ENCODE assay signal across 8 mouse cellular contexts in genomic region chr6:51472213-51472612, GRCm38 (mm10). TPM values are rescaled to one million over a fixed set of nuclear protein-coding genes. Genes with fewer than 3 reads are reported as not detected.
DNase-seq lines count a peak whose midpoint lies in the region; ATAC-seq lines count a peak whose summit lies in the region.

No protein-coding gene starts in this region.

- intact Hi-C loops in heart, postnatal 10 days (cut with DNase I): no loop called here

- H3K9me3 ChIP-seq in heart, embryonic 16.5 days (replicated peaks; ENCODE audit: control insufficient read depth, low read length): no peaks in the 10 kb centered on the region
- H3K9me3 ChIP-seq in hindbrain, embryonic 14.5 days (ENCODE audit: control insufficient read depth, low read length): no peaks in the 10 kb centered on the region
- H3K9me3 ChIP-seq in midbrain, embryonic 13.5 days: no peaks in the 10 kb centered on the region

- no peak overlapping the region for H3K27ac ChIP-seq in heart, embryonic 16.5 days (ENCODE audit: low read length)
- H3K27ac ChIP-seq in hindbrain, embryonic 14.5 days: peak overlapping the region; percentile 100
- H3K27ac ChIP-seq in midbrain, embryonic 13.5 days: 0 out of 2 replicates have a peak overlapping the region, but pooled peaks have one; percentile 60

- 45% methylated on average over 4 of the region's 4 CpGs for WGBS in heart, embryonic 16.5 days
- 39% methylated on average over 4 of the region's 4 CpGs for WGBS in hindbrain, embryonic 14.5 days
- 37% methylated on average over 4 of the region's 4 CpGs for WGBS in midbrain, embryonic 13.5 days

- no peak for ATAC-seq in heart, embryonic 16.5 days (replicated peaks; ENCODE audit: extremely low read depth, insufficient read depth, low FRiP score)
- ATAC-seq in hindbrain, embryonic 14.5 days (ENCODE audit: low FRiP score): no peak
- no peak for ATAC-seq in midbrain, embryonic 13.5 days

- H3K4me1 ChIP-seq in heart, embryonic 16.5 days (ENCODE audit: control insufficient read depth, insufficient read depth, low read length): peaks cover 19% of the 10 kb centered on the region
- H3K4me1 ChIP-seq in hindbrain, embryonic 14.5 days (replicated peaks; ENCODE audit: control insufficient read depth, insufficient read depth, low read length): peaks cover 26% of the 10 kb centered on the region
- peaks cover 30% of the 10 kb centered on the region for H3K4me1 ChIP-seq in midbrain, embryonic 13.5 days (replicated peaks)

- H3K4me2 ChIP-seq in heart, embryonic 16.5 days (ENCODE audit: low read depth, low read length): peak overlapping the region; percentile 68
- H3K4me2 ChIP-seq in hindbrain, embryonic 14.5 days (replicated peaks): peak overlapping the region; percentile 60
- peak overlapping the region; percentile 84 for H3K4me2 ChIP-seq in midbrain, embryonic 13.5 days (replicated peaks)

- H3K4me3 ChIP-seq in heart, embryonic 16.5 days (ENCODE audit: low read length): peak overlapping the region; percentile 48
- H3K4me3 ChIP-seq in hindbrain, embryonic 14.5 days (replicated peaks; ENCODE audit: low read length): peak overlapping the region; percentile 85
- peak overlapping the region; percentile 90 for H3K4me3 ChIP-seq in midbrain, embryonic 13.5 days (replicated peaks)

- no peaks in the 10 kb centered on the region for H3K27me3 ChIP-seq in heart, embryonic 16.5 days (ENCODE audit: control insufficient read depth, insufficient read depth, low read length)
- H3K27me3 ChIP-seq in hindbrain, embryonic 14.5 days (ENCODE audit: control insufficient read depth, insufficient read depth, low read length): no peaks in the 10 kb centered on the region
- no peaks in the 10 kb centered on the region for H3K27me3 ChIP-seq in midbrain, embryonic 13.5 days

- H3K9ac ChIP-seq in heart, embryonic 16.5 days (ENCODE audit: low read length): peak overlapping the region; percentile 99
- H3K9ac ChIP-seq in hindbrain, embryonic 14.5 days: peak overlapping the region; percentile 100
- peak overlapping the region; percentile 99 for H3K9ac ChIP-seq in midbrain, embryonic 13.5 days (replicated peaks)

- no peak for DNase-seq in heart, postnatal 10 days
- DNase-seq in NIH3T3 (ENCODE audit: low read depth): peak; percentile 39
- no peak for DNase-seq in hindbrain, embryonic 14.5 days (ENCODE audit: low spot score)
- DNase-seq in cerebellum, adult 8-10 months: no peak
- no peak for DNase-seq in frontal cortex, postnatal 36 days (ENCODE audit: low spot score in 2 of 2)
- no peak for DNase-seq in B cell, adult 2 months

- H3K36me3 ChIP-seq in heart, embryonic 16.5 days (ENCODE audit: control insufficient read depth, insufficient read depth): peaks cover 30% of the 10 kb centered on the region
- H3K36me3 ChIP-seq in hindbrain, embryonic 14.5 days (replicated peaks; ENCODE audit: control insufficient read depth, insufficient read depth): peaks cover 44% of the 10 kb centered on the region
- peaks cover 37% of the 10 kb centered on the region for H3K36me3 ChIP-seq in midbrain, embryonic 13.5 days

RNA-seq across cellular contexts. Expression of gene Cbx3, which starts 2.1 kb away (rescaled TPM):
- 274 and 321 TPM in 2 replicates for polyA plus RNA-seq in heart, embryonic 16.5 days (2015; fragmentation: Nextera tagmentation; extraction: Ambion mirVana)
- 100 to 1,000 TPM; 113 to 126 TPM for total RNA-seq in heart, postnatal 10 days (2021)
- polyA plus RNA-seq in hindbrain, embryonic 14.5 days (2014; fragmentation: Nextera tagmentation; extraction: Ambion mirVana): 353 and 390 TPM in 2 replicates
- 593 and 670 TPM in 2 replicates for polyA plus RNA-seq in midbrain, embryonic 13.5 days (2015; fragmentation: Nextera tagmentation; extraction: Ambion mirVana)

RNA-seq across cellular contexts. Expression of gene Hnrnpa2b1, which starts 2.5 kb away (rescaled TPM):
- polyA plus RNA-seq in heart, embryonic 16.5 days (2015; fragmentation: Nextera tagmentation; extraction: Ambion mirVana): 1,190 and 1,295 TPM in 2 replicates
- total RNA-seq in heart, postnatal 10 days (2021): 100 to 1,000 TPM; 510 to 554 TPM
- polyA plus RNA-seq in hindbrain, embryonic 14.5 days (2014; fragmentation: Nextera tagmentation; extraction: Ambion mirVana): 701 and 734 TPM in 2 replicates
- polyA plus RNA-seq in midbrain, embryonic 13.5 days (2015; fragmentation: Nextera tagmentation; extraction: Ambion mirVana): 2,073 and 2,164 TPM in 2 replicates

RNA-seq across cellular contexts. Expression of gene Nfe2l3, which starts 39.7 kb away (rescaled TPM):
- polyA plus RNA-seq in heart, embryonic 16.5 days (2015; fragmentation: Nextera tagmentation; extraction: Ambion mirVana): 2.3 and 4.0 TPM in 2 replicates
- total RNA-seq in heart, postnatal 10 days (2021): 1 to 10 TPM in 1 of 2 experiments, under 1 TPM in 1; 0.36 to 1.4 TPM
- 6.0 and 9.6 TPM in 2 replicates for polyA plus RNA-seq in hindbrain, embryonic 14.5 days (2014; fragmentation: Nextera tagmentation; extraction: Ambion mirVana)
- polyA plus RNA-seq in midbrain, embryonic 13.5 days (2015; fragmentation: Nextera tagmentation; extraction: Ambion mirVana): 4.6 and 6.4 TPM in 2 replicates

RNA-seq across cellular contexts. Expression of gene Snx10, which starts 51.5 kb away (rescaled TPM):
- polyA plus RNA-seq in heart, embryonic 16.5 days (2015; fragmentation: Nextera tagmentation; extraction: Ambion mirVana): 13.5 and 17.2 TPM in 2 replicates
- total RNA-seq in heart, postnatal 10 days (2021): 10 to 100 TPM; 10.8 to 14.7 TPM
- polyA plus RNA-seq in hindbrain, embryonic 14.5 days (2014; fragmentation: Nextera tagmentation; extraction: Ambion mirVana): 60.3 and 69.1 TPM in 2 replicates
- polyA plus RNA-seq in midbrain, embryonic 13.5 days (2015; fragmentation: Nextera tagmentation; extraction: Ambion mirVana): 48.7 and 49.6 TPM in 2 replicates
